21 mouse cellular contexts compared by ENCODE assay signal in genomic region chr14:45629938-45630337, GRCm38 (mm10).
"Had no signal": no experiment of that assay in that cellular context is flagged by ENCODE, and none has a peak within 500 bp of the region (broad histone marks: within the 10 kb centered on the region; RNA-seq: fewer than 3 reads in every experiment).

No protein-coding gene starts in this region.

- DNase-seq: kidney, postnatal 25 days; layer of hippocampus, adult 9-11 months; liver; lung, adult 18-20 months; retina, postnatal 1 day; right cerebral cortex, postnatal 25 days; spleen, adult 18-20 months; thymus, postnatal 25 days had no signal

- H3K9ac ChIP-seq: limb, embryonic 13.5 days; liver, embryonic 12.5 days; liver, embryonic 15.5 days; midbrain, embryonic 13.5 days; neural tube, embryonic 13.5 days; stomach, embryonic 15.5 days had no signal

- ATAC-seq: midbrain, embryonic 13.5 days; midbrain, embryonic 16.5 days had no signal

- H3K4me3 ChIP-seq: layer of hippocampus, adult 2 months; limb, embryonic 10.5 days; limb, embryonic 13.5 days; liver, embryonic 12.5 days; liver, embryonic 15.5 days; midbrain, embryonic 10.5 days; midbrain, embryonic 13.5 days; myocyte; neural tube, embryonic 13.5 days; stomach, embryonic 15.5 days had no signal

- H3K27ac ChIP-seq: kidney, postnatal 0 days; layer of hippocampus, adult 2 months; limb, embryonic 10.5 days; limb, embryonic 13.5 days; liver, embryonic 12.5 days; liver, embryonic 15.5 days; macrophage; midbrain, embryonic 10.5 days; midbrain, embryonic 13.5 days; neural tube, embryonic 13.5 days; stomach, embryonic 15.5 days had no signal

- H3K36me3 ChIP-seq: limb, embryonic 10.5 days; limb, embryonic 13.5 days; midbrain, embryonic 10.5 days; midbrain, embryonic 13.5 days; stomach, embryonic 15.5 days had no signal

- H3K27me3 ChIP-seq: limb, embryonic 13.5 days; liver, embryonic 12.5 days; liver, embryonic 15.5 days; midbrain, embryonic 13.5 days; neural tube, embryonic 13.5 days; stomach, embryonic 15.5 days had no signal

- H3K4me1 ChIP-seq: limb, embryonic 10.5 days; limb, embryonic 13.5 days; midbrain, embryonic 10.5 days; midbrain, embryonic 13.5 days; neural tube, embryonic 13.5 days; stomach, embryonic 15.5 days had no signal

- H3K4me2 ChIP-seq: limb, embryonic 13.5 days; liver, embryonic 12.5 days; liver, embryonic 15.5 days; midbrain, embryonic 13.5 days; neural tube, embryonic 13.5 days; stomach, embryonic 15.5 days had no signal

- H3K9me3 ChIP-seq: limb, embryonic 10.5 days; limb, embryonic 13.5 days; liver, embryonic 12.5 days; liver, embryonic 15.5 days; midbrain, embryonic 10.5 days; midbrain, embryonic 13.5 days; neural tube, embryonic 13.5 days; stomach, embryonic 15.5 days had no signal
